Mouse (Mus musculus) CD4-positive, CD25-positive, alpha-beta regulatory T cell, adult 2 months (primary cell): ENCODE results near the gene Thbd.

Experiments used
- DNase-seq: peaks from one replicate; pipeline ENCODE4 v3.0.0-alpha.2; 2012; ENCODE audit warnings: low read depth, low spot score

Gene Thbd

GRCm38 (mm10) chr2:148387652-148388581, 20.1 kb downstream of the Thbd start:
- DNase-seq, result no peak

GRCm38 (mm10) chr2:148386927-148387326, 21.1 kb downstream of the Thbd start:
- DNase-seq, result no peak

- no peak for DNase-seq
Observed at GRCm38 (mm10) chr2:148386476-148386875, 21.5 kb downstream of the Thbd start.

- no peak for DNase-seq
Observed at GRCm38 (mm10) chr2:148381076-148381475, 26.9 kb downstream of the Thbd start.

- no peak for DNase-seq
Observed at GRCm38 (mm10) chr2:148379899-148380413, 28.0 kb downstream of the Thbd start.

GRCm38 (mm10) chr2:148378817-148379342, 29.1 kb downstream of the Thbd start:
- no peak for DNase-seq

GRCm38 (mm10) chr2:148375326-148376150, 32.5 kb downstream of the Thbd start:
- peak; percentile 36 for DNase-seq

GRCm38 (mm10) chr2:148373602-148374071, 34.4 kb downstream of the Thbd start:
- DNase-seq, result no peak

- no peak for DNase-seq
Observed at GRCm38 (mm10) chr2:148371743-148372630, 36.0 kb downstream of the Thbd start.

GRCm38 (mm10) chr2:148365227-148365626, 42.8 kb downstream of the Thbd start:
- no peak for DNase-seq

- no peak for DNase-seq
Observed at GRCm38 (mm10) chr2:148364536-148364935, 43.5 kb downstream of the Thbd start.

GRCm38 (mm10) chr2:148357145-148357544, 50.8 kb downstream of the Thbd start:
- no peak for DNase-seq
